Mouse (Mus musculus): Measurements from ENCODE around the gene B4galt4. TPM values are rescaled to one million over a fixed set of nuclear protein-coding genes. Genes with fewer than 3 reads are reported as not detected.

The B4galt4 gene
- polyA plus RNA-seq (2012; rRNA removed) (17.7 and 18.7 TPM in 2 replicates), polyA plus RNA-seq (2014; fragmentation: Nextera tagmentation; extraction: Ambion mirVana) (30.9 and 34.3 TPM in 2 replicates)

- ATAC-seq (ENCODE audit: low FRiP score, low read depth) (peak; percentile 93), DNase-seq (ENCODE audit: low spot score) (peak; percentile 65)
- peak within 1 kb of the TSS; percentile 70 for H3K4me2 ChIP-seq (replicated peaks; ENCODE audit: low read depth, low read length, severe bottlenecking)
- no peaks in the 10 kb centered on the region for H3K27me3 ChIP-seq (ENCODE audit: control insufficient read depth, insufficient read depth, low read length)
- peak within 1 kb of the TSS; percentile 76 for H3K27ac ChIP-seq (replicated peaks; ENCODE audit: low read depth, low read length)
- H3K9me3 ChIP-seq (ENCODE audit: control insufficient read depth, low read length) = no peaks in the 10 kb centered on the region
- no peaks in the 10 kb centered on the region for H3K4me1 ChIP-seq (ENCODE audit: control insufficient read depth, insufficient read depth, low read length)
- peak within 1 kb of the TSS; percentile 86 for H3K4me3 ChIP-seq (replicated peaks; ENCODE audit: low read length)
- no peaks in the 10 kb centered on the region for H3K36me3 ChIP-seq (ENCODE audit: control insufficient read depth, insufficient read depth, low read length)
- TF ChIP-seq POLR2A (IDR thresholded peaks at IDR 0.05; ENCODE audit: borderline replicate concordance, extremely low read depth, insufficient read depth, insufficient read length) = no peak
- 0% methylated on average over 29 of the region's 69 CpGs for WGBS
- H3K9ac ChIP-seq (ENCODE audit: low read depth, low read length, severe bottlenecking) = peak within 1 kb of the TSS; percentile 88
These were observed at the start of gene B4galt4 for GRCm38 (mm10) chr16:38742113-38742658. Gene B4galt4, plus strand, starts transcription at chr16:38742264.

GRCm38 (mm10) chr16:38694906-38695540 lies 47.0 kb upstream of the B4galt4 start:
- H3K4me1 ChIP-seq (ENCODE audit: control insufficient read depth, insufficient read depth, low read length) = peaks cover 5% of the 10 kb centered on the region
- no peak overlapping the region for H3K9ac ChIP-seq (ENCODE audit: low read depth, low read length, severe bottlenecking)
- DNase-seq (ENCODE audit: low spot score) (no peak), ATAC-seq (ENCODE audit: low FRiP score, low read depth) (no peak)
- WGBS = 92% methylated on average over 6 of the region's 6 CpGs
- no peak overlapping the region for H3K27ac ChIP-seq (replicated peaks; ENCODE audit: low read depth, low read length)
- no peak for TF ChIP-seq POLR2A (IDR thresholded peaks at IDR 0.05; ENCODE audit: borderline replicate concordance, extremely low read depth, insufficient read depth, insufficient read length)
- no peak overlapping the region for H3K4me3 ChIP-seq (replicated peaks; ENCODE audit: low read length)
- H3K36me3 ChIP-seq (ENCODE audit: control insufficient read depth, insufficient read depth, low read length) = no peaks in the 10 kb centered on the region
- H3K9me3 ChIP-seq (ENCODE audit: control insufficient read depth, low read length) = no peaks in the 10 kb centered on the region
- H3K27me3 ChIP-seq (ENCODE audit: control insufficient read depth, insufficient read depth, low read length) = no peaks in the 10 kb centered on the region
- no peak overlapping the region for H3K4me2 ChIP-seq (replicated peaks; ENCODE audit: low read depth, low read length, severe bottlenecking)

- H3K27me3 ChIP-seq (ENCODE audit: control insufficient read depth, insufficient read depth, low read length) = no peaks in the 10 kb centered on the region
- H3K27ac ChIP-seq (replicated peaks; ENCODE audit: low read depth, low read length) = no peak overlapping the region
- H3K9ac ChIP-seq (ENCODE audit: low read depth, low read length, severe bottlenecking) = no peak overlapping the region
- no peaks in the 10 kb centered on the region for H3K9me3 ChIP-seq (ENCODE audit: control insufficient read depth, low read length)
- no peak overlapping the region for H3K4me2 ChIP-seq (replicated peaks; ENCODE audit: low read depth, low read length, severe bottlenecking)
- WGBS = 78% methylated on average over 5 of the region's 5 CpGs
- ATAC-seq (ENCODE audit: low FRiP score, low read depth) = no peak
- TF ChIP-seq POLR2A (IDR thresholded peaks at IDR 0.05; ENCODE audit: borderline replicate concordance, extremely low read depth, insufficient read depth, insufficient read length) = no peak
- no peaks in the 10 kb centered on the region for H3K36me3 ChIP-seq (ENCODE audit: control insufficient read depth, insufficient read depth, low read length)
- no peak for DNase-seq (ENCODE audit: low spot score)
- no peak overlapping the region for H3K4me3 ChIP-seq (replicated peaks; ENCODE audit: low read length)
- peaks cover 4% of the 10 kb centered on the region for H3K4me1 ChIP-seq (ENCODE audit: control insufficient read depth, insufficient read depth, low read length)
These were observed 46.5 kb upstream of the B4galt4 start for GRCm38 (mm10) chr16:38695557-38695956.

- Histone ChIP-seq H3K9me3 (ENCODE audit: control insufficient read depth, low read length) (no peaks in the 10 kb centered on the region), H3K4me1 (ENCODE audit: control insufficient read depth, insufficient read depth, low read length) (peaks cover 21% of the 10 kb centered on the region), H3K27me3 (ENCODE audit: control insufficient read depth, insufficient read depth, low read length) (no peaks in the 10 kb centered on the region), H3K4me2 (replicated peaks; ENCODE audit: low read depth, low read length, severe bottlenecking) (no peak overlapping the region), H3K9ac (ENCODE audit: low read depth, low read length, severe bottlenecking) (no peak overlapping the region), H3K27ac (replicated peaks; ENCODE audit: low read depth, low read length) (no peak overlapping the region), H3K36me3 (ENCODE audit: control insufficient read depth, insufficient read depth, low read length) (no peaks in the 10 kb centered on the region), H3K4me3 (replicated peaks; ENCODE audit: low read length) (no peak overlapping the region)
- TF ChIP-seq POLR2A (IDR thresholded peaks at IDR 0.05; ENCODE audit: borderline replicate concordance, extremely low read depth, insufficient read depth, insufficient read length) = no peak
- ATAC-seq (ENCODE audit: low FRiP score, low read depth) (no peak), DNase-seq (ENCODE audit: low spot score) (no peak)
- 79% methylated on average over 5 of the region's 5 CpGs for WGBS
These were observed 44.5 kb upstream of the B4galt4 start for GRCm38 (mm10) chr16:38697611-38698010.

- no peaks in the 10 kb centered on the region for H3K36me3 ChIP-seq (ENCODE audit: control insufficient read depth, insufficient read depth, low read length)
- no peak for DNase-seq (ENCODE audit: low spot score)
- H3K9ac ChIP-seq (ENCODE audit: low read depth, low read length, severe bottlenecking) = no peak overlapping the region
- H3K9me3 ChIP-seq (ENCODE audit: control insufficient read depth, low read length) = no peaks in the 10 kb centered on the region
- H3K4me1 ChIP-seq (ENCODE audit: control insufficient read depth, insufficient read depth, low read length) = peaks cover 24% of the 10 kb centered on the region
- no peaks in the 10 kb centered on the region for H3K27me3 ChIP-seq (ENCODE audit: control insufficient read depth, insufficient read depth, low read length)
- no peak for TF ChIP-seq POLR2A (IDR thresholded peaks at IDR 0.05; ENCODE audit: borderline replicate concordance, extremely low read depth, insufficient read depth, insufficient read length)
- no peak overlapping the region for H3K4me3 ChIP-seq (replicated peaks; ENCODE audit: low read length)
- ATAC-seq (ENCODE audit: low FRiP score, low read depth) = peak; percentile 71; the same call in 1 of the 2 replicates
- H3K27ac ChIP-seq (replicated peaks; ENCODE audit: low read depth, low read length) = peak overlapping the region; percentile 30; the same call in 1 of the 2 replicates
- 53% methylated on average over 16 of the region's 16 CpGs for WGBS
- 0 out of 2 replicates have a peak overlapping the region, but pooled peaks have one; percentile 9 for H3K4me2 ChIP-seq (replicated peaks; ENCODE audit: low read depth, low read length, severe bottlenecking)
These were observed 41.5 kb upstream of the B4galt4 start for GRCm38 (mm10) chr16:38700392-38701162.

All from limb, embryonic 14.5 days (tissue).